Comparison of ENCODE assay signal across 21 mouse cellular contexts in genomic region chr11:101194137-101194536, GRCm38 (mm10). TPM values are rescaled to one million over a fixed set of nuclear protein-coding genes. Genes with fewer than 3 reads are reported as not detected.
DNase-seq lines count a peak whose midpoint lies in the region; ATAC-seq and TF ChIP-seq lines count a peak whose summit lies in the region.
"Had no signal": no experiment of that assay in that cellular context is flagged by ENCODE, and none has a peak within 500 bp of the region (broad histone marks: within the 10 kb centered on the region; RNA-seq: fewer than 3 reads in every experiment).

No protein-coding gene starts in this region.

- ATAC-seq in heart, embryonic 13.5 days (ENCODE audit: extremely low read depth, insufficient number of reproducible peaks, low FRiP score, low TSS enrichment) = no peak
- no peak for ATAC-seq in liver, embryonic 13.5 days (ENCODE audit: low read depth)
- no peak for ATAC-seq in liver, embryonic 11.5 days (replicated peaks; ENCODE audit: low FRiP score)
- ATAC-seq: forebrain, embryonic 14.5 days; intestine, embryonic 15.5 days; midbrain, embryonic 15.5 days had no signal

- H3K9ac ChIP-seq in heart, embryonic 13.5 days = peak overlapping the region; percentile 50; the same call in 1 of the 2 replicates
- H3K9ac ChIP-seq in heart, adult 2 months (ENCODE audit: low read depth, low read length) = no peak overlapping the region
- 0 out of 2 replicates have a peak overlapping the region, but pooled peaks have one; percentile 8 for H3K9ac ChIP-seq in liver, embryonic 13.5 days
- no peak overlapping the region for H3K9ac ChIP-seq in liver, embryonic 11.5 days (ENCODE audit: low read depth, low read length)
- H3K9ac ChIP-seq: hindbrain, embryonic 14.5 days; intestine, embryonic 15.5 days; kidney, embryonic 15.5 days; midbrain, embryonic 15.5 days had no signal

- no peak for DNase-seq in heart, adult 2 months
- no peak for DNase-seq in liver, embryonic 13.5 days
- no peak for DNase-seq in liver, embryonic 11.5 days (ENCODE audit: low spot score)
- peak; percentile 55 for DNase-seq in brain, adult 2 months (ENCODE audit: low read depth, low spot score)
- peak; percentile 51 to 61 for DNase-seq in cerebellum, postnatal 14 days
- no peak for DNase-seq in adrenal gland, adult (ENCODE audit: inconsistent age in 2 of 2, low spot score in 1 of 2)
- DNase-seq: adrenal gland, postnatal 36 days; B cell, adult 2 months; layer of hippocampus, postnatal 36 days; liver; lung, adult 2 months; thymus, adult 18-20 months had no signal

- no peak for TF ChIP-seq POLR2A in heart, adult 2 months (IDR thresholded peaks at IDR 0.05; ENCODE audit: insufficient read depth, low read depth, low read length)

- no peak for TF ChIP-seq CTCF in heart, adult 2 months (IDR thresholded peaks at IDR 0.05)

- intact Hi-C loops in heart, adult 2 months (cut with DNase I) = no loop called here

- H3K27me3 ChIP-seq in heart, embryonic 13.5 days (replicated peaks) = no peaks in the 10 kb centered on the region
- H3K27me3 ChIP-seq in heart, adult 2 months (ENCODE audit: control insufficient read depth, insufficient read depth, low read length) = no peaks in the 10 kb centered on the region
- H3K27me3 ChIP-seq in liver, embryonic 13.5 days = no peaks in the 10 kb centered on the region
- H3K27me3 ChIP-seq in liver, embryonic 11.5 days (replicated peaks; ENCODE audit: control insufficient read depth, insufficient read depth, low read length) = no peaks in the 10 kb centered on the region
- H3K27me3 ChIP-seq: intestine, embryonic 15.5 days; kidney, embryonic 15.5 days; midbrain, embryonic 15.5 days had no signal

- no peak for TF ChIP-seq EP300 in heart, adult 2 months (IDR thresholded peaks at IDR 0.05; ENCODE audit: insufficient read depth, low read depth, low read length)

- H3K79me2 ChIP-seq in heart, adult 2 months (replicated peaks; ENCODE audit: control insufficient read depth, insufficient read depth, low read length) = no peaks in the 10 kb centered on the region

- no peak overlapping the region for H3K4me2 ChIP-seq in heart, embryonic 13.5 days
- no peak overlapping the region for H3K4me2 ChIP-seq in liver, embryonic 13.5 days
- no peak overlapping the region for H3K4me2 ChIP-seq in liver, embryonic 11.5 days
- H3K4me2 ChIP-seq: hindbrain, embryonic 14.5 days; intestine, embryonic 15.5 days; kidney, embryonic 15.5 days; midbrain, embryonic 15.5 days had no signal

- 27% methylated on average over 5 of the region's 5 CpGs for WGBS in heart, embryonic 13.5 days
- 24% methylated on average over 5 of the region's 5 CpGs for WGBS in heart, adult 2 months
- WGBS in liver, embryonic 13.5 days (ENCODE audit: insufficient replicate concordance) = 71% methylated on average over 5 of the region's 5 CpGs
- WGBS in liver, embryonic 11.5 days = 78% methylated on average over 5 of the region's 5 CpGs

- peaks cover 65% of the 10 kb centered on the region for H3K36me3 ChIP-seq in heart, embryonic 13.5 days
- H3K36me3 ChIP-seq in heart, adult 2 months (ENCODE audit: control insufficient read depth, insufficient read depth, low read length) = no peaks in the 10 kb centered on the region; the same call in 1 of the 2 replicates
- peaks cover 34% of the 10 kb centered on the region for H3K36me3 ChIP-seq in liver, embryonic 13.5 days
- peaks cover 4% of the 10 kb centered on the region for H3K36me3 ChIP-seq in liver, embryonic 11.5 days (ENCODE audit: control insufficient read depth, insufficient read depth, low read length)

- H3K4me1 ChIP-seq in heart, embryonic 13.5 days = peaks cover 45% of the 10 kb centered on the region
- peaks cover 7% of the 10 kb centered on the region for H3K4me1 ChIP-seq in heart, adult 2 months (ENCODE audit: control insufficient read depth, insufficient read depth, low read length)
- peaks cover 39% of the 10 kb centered on the region for H3K4me1 ChIP-seq in liver, embryonic 13.5 days (replicated peaks)
- H3K4me1 ChIP-seq in liver, embryonic 11.5 days (replicated peaks; ENCODE audit: control insufficient read depth, insufficient read depth, low read length) = peaks cover 24% of the 10 kb centered on the region

- H3K9me3 ChIP-seq in heart, embryonic 13.5 days = no peaks in the 10 kb centered on the region
- no peaks in the 10 kb centered on the region for H3K9me3 ChIP-seq in liver, embryonic 13.5 days (replicated peaks)
- H3K9me3 ChIP-seq in liver, embryonic 11.5 days (ENCODE audit: control insufficient read depth, low read length) = no peaks in the 10 kb centered on the region
- H3K9me3 ChIP-seq: intestine, embryonic 15.5 days; kidney, embryonic 15.5 days; midbrain, embryonic 15.5 days had no signal

- peak overlapping the region; percentile 33; the same call in 1 of the 2 replicates for H3K27ac ChIP-seq in heart, embryonic 13.5 days (replicated peaks)
- H3K27ac ChIP-seq in heart, adult 2 months = no peak overlapping the region
- peak overlapping the region; percentile 11; the same call in 1 of the 2 replicates for H3K27ac ChIP-seq in liver, embryonic 13.5 days
- H3K27ac ChIP-seq in liver, embryonic 11.5 days (ENCODE audit: low read depth, low read length) = no peak overlapping the region
- H3K27ac ChIP-seq: hindbrain, embryonic 14.5 days; intestine, embryonic 15.5 days; midbrain, embryonic 15.5 days had no signal

- H3K4me3 ChIP-seq in heart, embryonic 13.5 days = no peak overlapping the region
- H3K4me3 ChIP-seq in heart, adult 2 months = no peak overlapping the region
- H3K4me3 ChIP-seq in liver, embryonic 13.5 days (replicated peaks) = no peak overlapping the region
- no peak overlapping the region for H3K4me3 ChIP-seq in liver, embryonic 11.5 days (ENCODE audit: low read depth, low read length)
- H3K4me3 ChIP-seq: erythroblast, embryonic 14.5 days; intestine, embryonic 15.5 days; kidney, embryonic 15.5 days; midbrain, embryonic 15.5 days had no signal

RNA-seq across cellular contexts. Expression of gene Ccr10, which starts 18.9 kb away (rescaled TPM):
- 0.19 and 0.33 TPM in 2 replicates for polyA plus RNA-seq in heart, embryonic 13.5 days (2015; fragmentation: Nextera tagmentation; extraction: Ambion mirVana)
- not detected for total RNA-seq in heart, adult 2 months (2021)
- 0.14 TPM in 1 of 2 replicates, not detected in the other for polyA plus RNA-seq in heart, adult 2 months (2012; rRNA removed)
- not detected in 2 replicates for polyA plus RNA-seq in liver, embryonic 13.5 days (2015; fragmentation: Nextera tagmentation; extraction: Ambion mirVana)
- polyA plus RNA-seq in liver, embryonic 11.5 days (2014; fragmentation: Nextera tagmentation; extraction: Ambion mirVana) = 0.10 TPM in 1 of 2 replicates, not detected in the other
- total RNA-seq: granulocyte monocyte progenitor cell, adult 5-6 weeks; layer of hippocampus, postnatal 36 days; megakaryocyte progenitor cell, adult 5-6 weeks had no signal

RNA-seq across cellular contexts. Expression of gene Plekhh3, which starts 23.0 kb away (rescaled TPM):
- polyA plus RNA-seq in heart, embryonic 13.5 days (2015; fragmentation: Nextera tagmentation; extraction: Ambion mirVana) = 7.6 and 8.5 TPM in 2 replicates
- total RNA-seq in heart, adult 2 months (2021) = 10 to 100 TPM; 14.3 to 28.1 TPM
- polyA plus RNA-seq in heart, adult 2 months (2012; rRNA removed) = 24.4 and 26.7 TPM in 2 replicates
- polyA plus RNA-seq in liver, embryonic 13.5 days (2015; fragmentation: Nextera tagmentation; extraction: Ambion mirVana) = 1.0 and 1.1 TPM in 2 replicates
- polyA plus RNA-seq in liver, embryonic 11.5 days (2014; fragmentation: Nextera tagmentation; extraction: Ambion mirVana) = 3.4 and 3.8 TPM in 2 replicates

RNA-seq across cellular contexts. Expression of gene Cntnap1, which starts 23.8 kb away (rescaled TPM):
- polyA plus RNA-seq in heart, embryonic 13.5 days (2015; fragmentation: Nextera tagmentation; extraction: Ambion mirVana) = 0.52 and 0.55 TPM in 2 replicates
- total RNA-seq in heart, adult 2 months (2021) = 1 to 10 TPM; 1.3 to 1.5 TPM
- polyA plus RNA-seq in heart, adult 2 months (2012; rRNA removed) = 3.1 and 4.0 TPM in 2 replicates
- polyA plus RNA-seq in liver, embryonic 13.5 days (2015; fragmentation: Nextera tagmentation; extraction: Ambion mirVana) = 0.09 and 0.12 TPM in 2 replicates
- polyA plus RNA-seq in liver, embryonic 11.5 days (2014; fragmentation: Nextera tagmentation; extraction: Ambion mirVana) = 0.34 and 0.40 TPM in 2 replicates

RNA-seq across cellular contexts. Expression of gene Ezh1, which starts 32.1 kb away (rescaled TPM):
- 11.6 and 11.7 TPM in 2 replicates for polyA plus RNA-seq in heart, embryonic 13.5 days (2015; fragmentation: Nextera tagmentation; extraction: Ambion mirVana)
- 10 to 100 TPM; 29.8 to 31.4 TPM for total RNA-seq in heart, adult 2 months (2021)
- 26.1 and 34.1 TPM in 2 replicates for polyA plus RNA-seq in heart, adult 2 months (2012; rRNA removed)
- 6.6 and 7.4 TPM in 2 replicates for polyA plus RNA-seq in liver, embryonic 13.5 days (2015; fragmentation: Nextera tagmentation; extraction: Ambion mirVana)
- polyA plus RNA-seq in liver, embryonic 11.5 days (2014; fragmentation: Nextera tagmentation; extraction: Ambion mirVana) = 11.8 and 12.4 TPM in 2 replicates

RNA-seq across cellular contexts. Expression of gene Tubg2, which starts 38.4 kb away (rescaled TPM):
- 3.1 and 4.3 TPM in 2 replicates for polyA plus RNA-seq in heart, embryonic 13.5 days (2015; fragmentation: Nextera tagmentation; extraction: Ambion mirVana)
- total RNA-seq in heart, adult 2 months (2021) = 1 to 10 TPM; 3.5 TPM
- 2.1 and 2.9 TPM in 2 replicates for polyA plus RNA-seq in heart, adult 2 months (2012; rRNA removed)
- 0.29 and 0.37 TPM in 2 replicates for polyA plus RNA-seq in liver, embryonic 13.5 days (2015; fragmentation: Nextera tagmentation; extraction: Ambion mirVana)
- polyA plus RNA-seq in liver, embryonic 11.5 days (2014; fragmentation: Nextera tagmentation; extraction: Ambion mirVana) = 1.3 and 1.8 TPM in 2 replicates
- total RNA-seq: granulocyte monocyte progenitor cell, adult 5-6 weeks; megakaryocyte progenitor cell, adult 5-6 weeks had no signal
- polyA plus RNA-seq: erythroblast, embryonic 14.5 days had no signal

Comparison
In these comparisons a context has a peak if more than half of its experiments do, and no peak if none do; other contexts are left out.
1. H3K27ac ChIP-seq: peak in heart, embryonic 13.5 days (single experiment) and liver, embryonic 13.5 days (single experiment); none in heart, adult 2 months (single experiment) and liver, embryonic 11.5 days (single experiment).
2. H3K9ac ChIP-seq: peak in heart, embryonic 13.5 days (single experiment) and liver, embryonic 13.5 days (single experiment); none in heart, adult 2 months (single experiment) and liver, embryonic 11.5 days (single experiment).
3. DNase-seq: peak in brain, adult 2 months (single experiment) and cerebellum, postnatal 14 days (2 of 2); none in heart, adult 2 months (0 of 2), liver, embryonic 13.5 days (single experiment), liver, embryonic 11.5 days (single experiment) and adrenal gland, adult (0 of 2).